Mouse (Mus musculus): Measurements from ENCODE around the gene Akap13. TPM values are rescaled to one million over a fixed set of nuclear protein-coding genes. Genes with fewer than 3 reads are reported as not detected.

The Akap13 gene
- total RNA-seq, 2 experiments from 2014 or later = 110 to 113 TPM

- DNase-seq = no peak
Measured at GRCm38 (mm10) chr7:75516716-75517619, 61.6 kb downstream of the Akap13 start.

- DNase-seq = no peak
Measured at GRCm38 (mm10) chr7:75520531-75520930, 65.2 kb downstream of the Akap13 start.

- DNase-seq = no peak
Measured at GRCm38 (mm10) chr7:75521199-75521598, 65.9 kb downstream of the Akap13 start.

GRCm38 (mm10) chr7:75522226-75522625 lies 66.9 kb downstream of the Akap13 start:
- DNase-seq = no peak

GRCm38 (mm10) chr7:75524789-75525569 lies 69.6 kb downstream of the Akap13 start:
- no peak for DNase-seq

GRCm38 (mm10) chr7:75525716-75526401 lies 70.5 kb downstream of the Akap13 start:
- no peak for DNase-seq

GRCm38 (mm10) chr7:75528751-75529150 lies 73.4 kb downstream of the Akap13 start:
- DNase-seq = no peak

- no peak for DNase-seq
Measured at GRCm38 (mm10) chr7:75529857-75530437, 74.6 kb downstream of the Akap13 start.

GRCm38 (mm10) chr7:75530642-75531041 lies 75.3 kb downstream of the Akap13 start:
- no peak for DNase-seq

GRCm38 (mm10) chr7:75533079-75533478 lies 77.7 kb downstream of the Akap13 start:
- DNase-seq = no peak

- DNase-seq = no peak
Measured at GRCm38 (mm10) chr7:75536298-75536697, 81.0 kb downstream of the Akap13 start.

- no peak for DNase-seq
Measured at GRCm38 (mm10) chr7:75537567-75537966, 82.2 kb downstream of the Akap13 start.

- DNase-seq = no peak
Measured at GRCm38 (mm10) chr7:75538513-75538912, 83.2 kb downstream of the Akap13 start.

GRCm38 (mm10) chr7:75539168-75539567 lies 83.8 kb downstream of the Akap13 start:
- DNase-seq = no peak

GRCm38 (mm10) chr7:75549856-75550255 lies 94.5 kb downstream of the Akap13 start:
- no peak for DNase-seq

GRCm38 (mm10) chr7:75550791-75551336 lies 95.5 kb downstream of the Akap13 start:
- no peak for DNase-seq

GRCm38 (mm10) chr7:75553002-75553666 lies 97.8 kb downstream of the Akap13 start:
- DNase-seq = no peak

GRCm38 (mm10) chr7:75553667-75554045 lies 98.3 kb downstream of the Akap13 start:
- DNase-seq = no peak

GRCm38 (mm10) chr7:75554065-75554464 lies 98.7 kb downstream of the Akap13 start:
- DNase-seq = no peak

- no peak for DNase-seq
Measured at GRCm38 (mm10) chr7:75555940-75556339, 100.6 kb downstream of the Akap13 start.

- DNase-seq = no peak
Measured at GRCm38 (mm10) chr7:75558225-75558624, 102.9 kb downstream of the Akap13 start.

- no peak for DNase-seq
Measured at GRCm38 (mm10) chr7:75559119-75559518, 103.8 kb downstream of the Akap13 start.

All from heart, postnatal 4 days (tissue).